Mouse (Mus musculus) megakaryocyte-erythroid progenitor cell, adult 5-6 weeks (primary cell): Measurements from ENCODE around the gene Tac4. TPM values are rescaled to one million over a fixed set of nuclear protein-coding genes. Genes with fewer than 3 reads are reported as not detected.
A peak's percentile ranks its signal among the peaks of the same experiment; 100 is the strongest.

Experiments used
- ATAC-seq: replicated peaks from 2 replicates; pipeline ENCODE4 v1.8.0; 2016; ENCODE audit warnings: mild to moderate bottlenecking, inconsistent platforms; ENCODE audit not compliant: severe bottlenecking, poor library complexity, low FRiP score, low TSS enrichment
- total RNA-seq, 2 experiments: library from RNA; stranded (forward) in 1 of 2; stranded (reverse) in 1 of 2; fragments of 200-1000, 215-1000 nt in 1 of 2; fragments of >200 nt in 1 of 2; fragmentation: Nextera tagmentation in 1 of 2; gene quantifications; 2 replicates each; pipeline ENCODE4 v1.2.3; 2014 to 2017

Gene Tac4
- total RNA-seq, 2 experiments from 2014 or later = not detected

DNA sequence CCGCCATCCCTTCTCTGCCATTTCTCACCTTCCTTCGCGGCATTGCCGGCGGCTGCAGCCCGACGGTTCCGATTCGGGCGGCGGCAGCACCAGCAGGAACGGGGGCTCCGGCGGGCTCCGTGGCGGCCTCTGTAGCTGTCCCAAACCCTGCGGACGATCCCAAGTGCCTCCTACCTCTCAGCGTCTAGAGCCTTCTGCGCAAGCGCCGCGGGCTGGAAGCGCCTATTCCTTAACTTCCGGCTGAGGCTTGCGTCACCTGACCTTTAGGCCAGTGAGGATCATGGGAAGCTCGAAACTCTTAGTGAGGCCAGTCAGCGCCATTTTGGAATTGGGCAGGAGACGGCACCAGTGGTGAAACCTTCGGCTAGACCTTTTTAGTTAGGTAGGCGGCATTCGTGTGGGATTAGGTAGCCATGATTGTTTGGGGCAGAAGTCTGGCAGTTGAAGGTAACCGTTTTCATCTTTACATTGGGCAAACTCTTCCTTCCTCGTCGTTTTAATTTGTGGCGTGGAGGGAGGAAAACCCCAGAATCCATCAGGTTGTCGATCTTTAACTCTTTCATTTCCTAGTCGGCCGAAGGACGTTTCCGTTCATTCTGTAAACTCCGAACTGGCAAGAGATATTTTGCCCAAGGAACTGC, 48.8 kb downstream of the Tac4 start, which contains the start of gene Kat7:
Gene Kat7, minus strand, starts transcription at position 240 of the 641 bp plus-strand sequence.
- peak; percentile 83 for ATAC-seq

DNA sequence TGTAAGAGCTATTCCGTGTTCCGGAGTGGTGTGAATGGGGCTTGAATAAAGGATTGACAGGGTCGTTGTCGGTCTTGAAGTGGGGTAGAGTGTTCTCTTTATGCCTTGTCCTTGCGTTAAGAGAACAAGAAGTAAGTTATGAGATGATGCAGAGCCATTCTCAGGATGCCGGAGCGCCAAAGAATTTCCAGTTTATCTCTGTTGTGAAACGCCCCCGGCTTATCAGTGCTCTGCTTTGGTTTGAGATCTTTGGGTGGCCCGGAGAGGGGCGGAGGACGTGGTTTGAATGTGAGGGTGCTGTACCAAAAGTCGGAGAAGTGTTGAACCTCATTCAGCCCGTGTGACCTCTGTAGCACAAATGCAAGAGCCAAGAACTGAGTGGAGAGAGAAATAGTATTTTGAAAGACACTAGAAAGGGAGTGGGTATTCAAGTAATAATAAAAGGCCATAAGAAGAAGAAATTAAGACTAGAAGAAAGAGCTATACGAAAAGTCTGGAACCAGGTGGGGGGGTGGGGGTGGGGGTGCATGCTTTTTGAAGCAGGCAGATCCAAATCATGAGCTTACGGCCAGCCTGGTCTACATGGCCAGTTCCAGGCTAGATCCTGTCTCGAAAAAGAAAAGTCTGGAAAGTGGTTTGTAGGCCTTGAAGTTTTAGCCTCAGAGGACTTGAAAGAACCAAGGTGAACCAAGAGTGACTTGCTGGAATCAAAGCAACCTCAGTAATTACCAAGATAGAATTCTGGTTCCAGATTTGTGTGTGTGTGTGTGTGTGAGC, 49.5 kb downstream of the Tac4 start:
- 0 out of 2 replicates have a peak, but pooled peaks have one; percentile 3 for ATAC-seq

DNA sequence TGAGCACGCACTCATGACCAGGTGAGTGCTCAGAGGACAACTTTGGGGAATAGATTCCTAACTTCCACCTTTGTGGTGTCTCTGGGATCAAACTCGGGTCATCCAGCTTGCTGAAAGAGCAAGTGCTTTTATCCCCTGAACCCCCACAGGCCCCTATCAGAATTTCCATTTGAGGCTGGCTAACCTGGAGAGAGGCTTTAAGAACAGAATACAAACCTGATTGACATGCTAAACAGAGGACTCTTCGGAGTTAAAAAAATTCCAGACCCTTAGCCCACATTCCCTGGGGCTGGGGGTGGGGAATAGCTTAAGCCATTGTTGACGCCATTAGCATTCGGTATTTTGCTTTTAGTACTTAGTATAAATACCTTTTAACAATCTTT, 50.1 kb downstream of the Tac4 start:
- ATAC-seq = no peak

DNA sequence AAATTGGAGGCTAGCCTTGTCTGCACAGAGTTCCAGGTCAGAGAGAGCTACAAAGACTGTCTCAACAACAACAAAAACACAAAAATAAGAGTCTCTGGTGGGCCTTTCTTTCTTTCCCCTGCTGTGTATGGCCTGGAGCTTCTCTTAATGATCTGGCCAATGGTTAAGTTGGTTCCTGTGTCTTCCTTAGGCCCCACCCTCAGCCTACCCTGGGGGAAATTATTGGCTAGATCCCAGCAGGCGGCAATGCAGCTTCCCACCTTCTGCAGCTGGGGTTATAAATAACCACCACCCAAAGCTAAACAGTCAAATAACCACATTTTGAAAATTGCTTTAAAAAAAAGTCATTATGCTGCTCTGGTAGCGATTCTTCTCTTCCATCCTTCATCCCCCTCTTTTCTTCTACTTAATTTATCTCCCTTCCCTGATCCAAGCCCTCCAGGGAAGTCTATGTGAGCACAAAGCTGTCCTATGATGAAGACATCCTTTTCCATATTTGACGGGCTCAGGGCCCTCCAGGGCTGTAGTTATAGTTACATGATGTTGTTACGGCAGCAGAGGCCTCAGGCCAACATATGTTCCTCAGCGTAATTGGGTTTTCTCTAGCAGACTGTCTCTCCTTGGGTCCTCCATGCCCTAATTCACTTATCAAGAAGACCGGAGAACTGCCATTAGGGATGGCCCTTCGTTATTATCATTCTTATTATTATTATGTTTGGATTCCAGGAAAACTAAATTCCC, 54.1 kb downstream of the Tac4 start:
- ATAC-seq = no peak

DNA sequence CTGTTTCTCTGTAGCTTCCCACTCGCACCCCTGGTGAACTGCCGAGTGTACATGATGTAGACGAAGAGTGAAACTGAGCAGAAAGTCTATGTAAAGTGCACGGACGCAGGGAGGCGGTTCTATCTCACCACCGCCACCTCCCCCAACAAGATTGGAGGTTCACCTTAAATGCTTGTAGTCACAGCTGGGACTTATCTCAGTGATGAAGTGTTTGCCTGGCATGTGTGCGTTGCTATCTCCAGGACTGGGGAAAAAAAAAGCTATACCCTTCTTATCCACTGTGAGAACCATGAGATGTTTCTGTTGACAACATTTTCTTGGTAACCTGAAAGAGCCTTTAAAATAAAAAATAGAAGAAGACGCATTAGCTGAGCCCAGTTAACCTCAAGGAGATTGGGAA, 56.8 kb downstream of the Tac4 start:
- ATAC-seq = peak; percentile 91

Other genes starting within 250 kb of the Tac4 start
- gene Pdk2, start 220.2 kb upstream of the Tac4 start, total RNA-seq (2014; fragmentation: Nextera tagmentation) = 16.9 and 21.5 TPM in 2 replicates
- gene Pdk2, start 220.2 kb upstream of the Tac4 start, total RNA-seq (2017) = 3.2 and 5.2 TPM in 2 replicates
- gene Itga3, start 184.7 kb upstream of the Tac4 start, total RNA-seq (2014; fragmentation: Nextera tagmentation) = not detected in 2 replicates
- 0.28 TPM in 1 of 2 replicates, not detected in the other for gene Itga3, start 184.7 kb upstream of the Tac4 start, total RNA-seq (2017)
- gene Dlx3, start 141.4 kb upstream of the Tac4 start, total RNA-seq (2014; fragmentation: Nextera tagmentation) = not detected in 2 replicates
- not detected in 2 replicates for gene Dlx3, start 141.4 kb upstream of the Tac4 start, total RNA-seq (2017)
- not detected in 2 replicates for gene Dlx4, start 115.3 kb upstream of the Tac4 start, total RNA-seq (2014; fragmentation: Nextera tagmentation)
- not detected in 2 replicates for gene Dlx4, start 115.3 kb upstream of the Tac4 start, total RNA-seq (2017)
- 62.2 and 67.6 TPM in 2 replicates for gene Kat7, start 48.7 kb downstream of the Tac4 start, total RNA-seq (2014; fragmentation: Nextera tagmentation)
- 60.5 and 78.9 TPM in 2 replicates for gene Kat7, start 48.7 kb downstream of the Tac4 start, total RNA-seq (2017)
- 68.2 and 71.9 TPM in 2 replicates for gene Fam117a, start 75.5 kb downstream of the Tac4 start, total RNA-seq (2014; fragmentation: Nextera tagmentation)
- 49.9 and 50.2 TPM in 2 replicates for gene Fam117a, start 75.5 kb downstream of the Tac4 start, total RNA-seq (2017)
- 30.6 and 84.7 TPM in 2 replicates for gene Slc35b1, start 123.2 kb downstream of the Tac4 start, total RNA-seq (2014; fragmentation: Nextera tagmentation)
- gene Slc35b1, start 123.2 kb downstream of the Tac4 start, total RNA-seq (2017) = 29.3 and 54.5 TPM in 2 replicates
- 51.5 and 55.3 TPM in 2 replicates for gene Spop, start 152.6 kb downstream of the Tac4 start, total RNA-seq (2014; fragmentation: Nextera tagmentation)
- 37.5 and 45.5 TPM in 2 replicates for gene Spop, start 152.6 kb downstream of the Tac4 start, total RNA-seq (2017)